Mouse (Mus musculus): ENCODE measurements around the gene Utrn. TPM values are rescaled to one million over a fixed set of nuclear protein-coding genes. Genes with fewer than 3 reads are reported as not detected.
A peak's percentile ranks its signal among the peaks of the same experiment; 100 is the strongest.

Gene Utrn
- polyA plus RNA-seq, 1 experiment, result 14.9 TPM

DNA sequence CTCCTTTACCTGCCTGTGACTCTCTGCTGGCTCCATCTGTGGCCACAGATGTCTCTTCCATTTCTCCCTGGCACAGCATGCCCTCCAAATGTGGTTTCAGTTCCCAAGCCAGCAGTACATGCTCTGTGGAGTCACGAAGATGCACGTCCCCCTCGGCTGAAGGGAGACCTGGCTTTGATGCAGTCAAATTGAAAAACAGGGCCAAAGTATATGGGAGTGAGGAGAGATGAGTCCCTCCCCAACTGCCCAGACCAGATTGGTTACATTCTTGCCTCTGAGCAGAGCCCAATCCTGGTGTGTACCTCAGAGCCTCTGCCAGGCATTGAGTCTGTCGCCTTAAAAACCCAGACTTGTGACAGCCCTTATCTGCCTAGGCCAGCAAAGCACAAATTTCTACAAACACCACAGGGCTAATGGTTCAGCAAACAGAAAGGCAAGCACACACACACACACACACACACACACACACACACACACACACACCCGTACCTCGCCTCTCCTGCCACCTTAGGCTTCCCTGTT is 42.3 kb downstream of the Utrn start:
- WGBS, result 74% methylated on average over 6 of the region's 6 CpGs
- Histone ChIP-seq H3K36me3 (ENCODE audit: control insufficient read depth, insufficient read depth, low read length) (no peaks in the 10 kb centered on the region), H3K27me3 (ENCODE audit: control insufficient read depth, insufficient read depth, low read length) (no peaks in the 10 kb centered on the region), H3K27ac (ENCODE audit: insufficient read depth, low read length) (no peak overlapping the region), H3K4me1 (ENCODE audit: control insufficient read depth, insufficient read depth, insufficient read length) (peaks cover 10% of the 10 kb centered on the region; the same call in 1 of the 2 replicates), H3K4me3 (ENCODE audit: extremely low read depth, insufficient read depth, insufficient read length) (no peak overlapping the region)
- no peak for DNase-seq (ENCODE audit: low read depth in 1 of 2, low spot score in 2 of 2)
- TF ChIP-seq POLR2A (IDR thresholded peaks at IDR 0.05; ENCODE audit: low read depth, low read length) (no peak), CTCF (IDR thresholded peaks at IDR 0.05; ENCODE audit: extremely low read depth, insufficient read depth, insufficient read length, insufficient replicate concordance) (no peak)

GRCm38 (mm10) chr10:12824386-12824785 is 44.8 kb downstream of the Utrn start:
- no peak overlapping the region for H3K4me3 ChIP-seq (ENCODE audit: extremely low read depth, insufficient read depth, insufficient read length)
- no peaks in the 10 kb centered on the region for H3K36me3 ChIP-seq (ENCODE audit: control insufficient read depth, insufficient read depth, low read length)
- WGBS, result 78% methylated on average over 4 of the region's 4 CpGs
- H3K27ac ChIP-seq (ENCODE audit: insufficient read depth, low read length), result no peak overlapping the region
- no peaks in the 10 kb centered on the region for H3K27me3 ChIP-seq (ENCODE audit: control insufficient read depth, insufficient read depth, low read length)
- no peak for DNase-seq (ENCODE audit: low read depth in 1 of 2, low spot score in 2 of 2)
- H3K4me1 ChIP-seq (ENCODE audit: control insufficient read depth, insufficient read depth, insufficient read length), result peaks cover 10% of the 10 kb centered on the region; the same call in 1 of the 2 replicates
- TF ChIP-seq CTCF (IDR thresholded peaks at IDR 0.05; ENCODE audit: extremely low read depth, insufficient read depth, insufficient read length, insufficient replicate concordance) (no peak), POLR2A (IDR thresholded peaks at IDR 0.05; ENCODE audit: low read depth, low read length) (no peak)

- Histone ChIP-seq H3K27me3 (ENCODE audit: control insufficient read depth, insufficient read depth, low read length) (no peaks in the 10 kb centered on the region), H3K4me3 (ENCODE audit: extremely low read depth, insufficient read depth, insufficient read length) (no peak overlapping the region), H3K36me3 (ENCODE audit: control insufficient read depth, insufficient read depth, low read length) (no peaks in the 10 kb centered on the region), H3K27ac (ENCODE audit: insufficient read depth, low read length) (peak overlapping the region; percentile 55), H3K4me1 (ENCODE audit: control insufficient read depth, insufficient read depth, insufficient read length) (peaks cover 10% of the 10 kb centered on the region; the same call in 1 of the 2 replicates)
- no peak for TF ChIP-seq CTCF (IDR thresholded peaks at IDR 0.05; ENCODE audit: extremely low read depth, insufficient read depth, insufficient read length, insufficient replicate concordance)
- no peak for TF ChIP-seq POLR2A (IDR thresholded peaks at IDR 0.05; ENCODE audit: low read depth, low read length)
- WGBS, result 22% methylated on average over 15 of the region's 15 CpGs
- peak in 1 of 2 experiments; percentile 47 for DNase-seq (ENCODE audit: low read depth in 1 of 2, low spot score in 2 of 2)
Measured at GRCm38 (mm10) chr10:12823437-12824219, 45.5 kb downstream of the Utrn start.

DNA sequence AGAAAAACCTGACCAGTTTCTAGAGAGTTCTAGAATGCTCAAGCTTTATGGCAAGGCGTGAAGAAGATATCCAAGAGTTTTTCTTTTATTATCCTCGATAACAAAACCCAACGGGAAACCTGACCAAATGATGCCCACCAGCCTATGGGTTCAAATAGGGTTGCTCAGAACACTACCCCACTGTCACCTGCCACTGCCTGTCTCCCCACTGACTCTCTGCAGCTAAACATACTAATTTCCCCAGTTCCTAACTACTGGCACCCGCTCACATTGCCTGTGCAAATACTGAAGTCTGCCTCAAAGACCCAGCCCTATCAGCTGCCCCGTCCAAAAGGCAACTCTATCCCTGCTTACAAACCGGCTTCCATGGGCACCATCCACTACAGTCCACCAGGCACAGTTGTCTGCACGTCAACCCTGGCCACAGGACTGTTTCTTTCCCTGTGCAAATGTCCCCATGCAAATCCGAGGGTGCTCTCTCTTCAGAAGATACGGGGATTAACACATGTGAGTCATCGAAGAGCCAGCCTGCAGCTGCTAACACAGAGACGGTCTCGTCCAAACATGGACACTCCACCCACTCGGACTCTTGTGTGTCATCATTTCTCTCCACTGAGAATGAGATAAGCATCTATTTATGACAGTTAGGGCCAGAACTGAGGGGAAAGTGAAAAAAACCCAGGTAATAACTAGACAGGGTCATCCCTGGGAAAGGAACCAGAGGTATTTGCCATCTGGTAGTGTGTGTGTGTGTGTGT is 48.0 kb downstream of the Utrn start:
- Histone ChIP-seq H3K27ac (ENCODE audit: insufficient read depth, low read length) (no peak overlapping the region), H3K4me1 (ENCODE audit: control insufficient read depth, insufficient read depth, insufficient read length) (peaks cover 10% of the 10 kb centered on the region; the same call in 1 of the 2 replicates), H3K36me3 (ENCODE audit: control insufficient read depth, insufficient read depth, low read length) (no peaks in the 10 kb centered on the region), H3K4me3 (ENCODE audit: extremely low read depth, insufficient read depth, insufficient read length) (no peak overlapping the region), H3K27me3 (ENCODE audit: control insufficient read depth, insufficient read depth, low read length) (no peaks in the 10 kb centered on the region)
- no peak for DNase-seq (ENCODE audit: low read depth in 1 of 2, low spot score in 2 of 2)
- WGBS, result 88% methylated on average over 13 of the region's 13 CpGs
- TF ChIP-seq CTCF (IDR thresholded peaks at IDR 0.05; ENCODE audit: extremely low read depth, insufficient read depth, insufficient read length, insufficient replicate concordance), result no peak
- TF ChIP-seq POLR2A (IDR thresholded peaks at IDR 0.05; ENCODE audit: low read depth, low read length), result no peak

- Histone ChIP-seq H3K4me1 (ENCODE audit: control insufficient read depth, insufficient read depth, insufficient read length) (peaks cover 2% of the 10 kb centered on the region; the same call in 1 of the 2 replicates), H3K36me3 (ENCODE audit: control insufficient read depth, insufficient read depth, low read length) (no peaks in the 10 kb centered on the region), H3K27me3 (ENCODE audit: control insufficient read depth, insufficient read depth, low read length) (no peaks in the 10 kb centered on the region), H3K27ac (ENCODE audit: insufficient read depth, low read length) (no peak overlapping the region), H3K4me3 (ENCODE audit: extremely low read depth, insufficient read depth, insufficient read length) (no peak overlapping the region)
- DNase-seq (ENCODE audit: low read depth in 1 of 2, low spot score in 2 of 2), result no peak
- TF ChIP-seq CTCF (IDR thresholded peaks at IDR 0.05; ENCODE audit: extremely low read depth, insufficient read depth, insufficient read length, insufficient replicate concordance) (no peak), POLR2A (IDR thresholded peaks at IDR 0.05; ENCODE audit: low read depth, low read length) (no peak)
- WGBS, result 85% methylated on average over 6 of the region's 6 CpGs
Measured at GRCm38 (mm10) chr10:12817409-12817808, 51.8 kb downstream of the Utrn start.

DNA sequence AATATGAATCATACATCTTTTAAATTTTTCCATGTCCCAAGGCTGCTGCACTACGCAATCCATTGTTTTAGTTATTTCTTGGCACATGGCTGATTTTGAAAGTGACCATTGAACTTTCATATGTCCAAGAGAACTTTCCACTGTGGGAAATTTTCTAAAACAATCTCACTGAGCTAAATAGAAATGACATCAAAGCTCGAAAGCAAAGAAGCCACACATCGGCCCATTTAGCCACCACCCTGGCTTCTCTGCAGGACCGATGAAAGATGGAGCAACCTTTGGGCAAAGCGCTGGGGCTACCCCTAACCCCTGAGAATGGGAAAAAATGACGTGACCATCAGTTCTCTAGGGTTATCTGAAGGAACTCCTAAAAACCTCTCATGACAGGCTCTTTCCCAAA is 52.6 kb downstream of the Utrn start:
- no peak overlapping the region for H3K27ac ChIP-seq (ENCODE audit: insufficient read depth, low read length)
- H3K27me3 ChIP-seq (ENCODE audit: control insufficient read depth, insufficient read depth, low read length), result no peaks in the 10 kb centered on the region
- TF ChIP-seq CTCF (IDR thresholded peaks at IDR 0.05; ENCODE audit: extremely low read depth, insufficient read depth, insufficient read length, insufficient replicate concordance) (no peak), POLR2A (IDR thresholded peaks at IDR 0.05; ENCODE audit: low read depth, low read length) (no peak)
- 87% methylated on average over 6 of the region's 6 CpGs for WGBS
- H3K4me3 ChIP-seq (ENCODE audit: extremely low read depth, insufficient read depth, insufficient read length), result no peak overlapping the region
- DNase-seq (ENCODE audit: low read depth in 1 of 2, low spot score in 2 of 2), result no peak
- no peaks in the 10 kb centered on the region for H3K36me3 ChIP-seq (ENCODE audit: control insufficient read depth, insufficient read depth, low read length)
- peaks cover 6% of the 10 kb centered on the region; the same call in 1 of the 2 replicates for H3K4me1 ChIP-seq (ENCODE audit: control insufficient read depth, insufficient read depth, insufficient read length)

Data from spleen, adult 2 months (tissue).